Mouse (Mus musculus): Measurements from ENCODE around the gene Nlrp3. TPM values are rescaled to one million over a fixed set of nuclear protein-coding genes. Genes with fewer than 3 reads are reported as not detected.

Nlrp3 gene
- polyA plus RNA-seq, 1 experiment from 2014 or later = not detected

GRCm38 (mm10) chr11:59611646-59612045 is 70.3 kb downstream of the Nlrp3 start:
- ATAC-seq (ENCODE audit: low FRiP score, low TSS enrichment) = no peak
- 84% methylated on average over 5 of the region's 5 CpGs for whole genome bisulfite sequencing

GRCm38 (mm10) chr11:59614120-59614519 is 72.8 kb downstream of the Nlrp3 start:
- Histone ChIP-seq H3K9me3 (ENCODE audit: control insufficient read depth, low read length) (no peaks in the 10 kb centered on the region), H3K27ac (replicated peaks; ENCODE audit: low read depth, low read length) (no peak overlapping the region), H3K27me3 (ENCODE audit: control insufficient read depth, insufficient read depth, low read length) (no peaks in the 10 kb centered on the region), H3K9ac (replicated peaks; ENCODE audit: low read length) (no peak overlapping the region), H3K4me1 (ENCODE audit: control insufficient read depth, insufficient read depth, low read length) (no peaks in the 10 kb centered on the region), H3K4me3 (replicated peaks; ENCODE audit: low read depth, low read length) (no peak overlapping the region), H3K36me3 (ENCODE audit: control insufficient read depth, insufficient read depth, low read length) (no peaks in the 10 kb centered on the region), H3K4me2 (ENCODE audit: low read length) (no peak overlapping the region)
- WGBS = 71% methylated on average over 4 of the region's 4 CpGs
- DNase-seq (peak; percentile 49), ATAC-seq (ENCODE audit: low FRiP score, low TSS enrichment) (no peak)

More at GRCm38 (mm10) chr11:59611646-59612045, 70.3 kb downstream of the Nlrp3 start:
- Histone ChIP-seq H3K9ac (replicated peaks; ENCODE audit: low read length) (no peak overlapping the region), H3K9me3 (ENCODE audit: control insufficient read depth, low read length) (no peaks in the 10 kb centered on the region), H3K4me3 (replicated peaks; ENCODE audit: low read depth, low read length) (no peak overlapping the region), H3K4me1 (ENCODE audit: control insufficient read depth, insufficient read depth, low read length) (no peaks in the 10 kb centered on the region), H3K27me3 (ENCODE audit: control insufficient read depth, insufficient read depth, low read length) (no peaks in the 10 kb centered on the region), H3K36me3 (ENCODE audit: control insufficient read depth, insufficient read depth, low read length) (no peaks in the 10 kb centered on the region), H3K4me2 (ENCODE audit: low read length) (no peak overlapping the region), H3K27ac (replicated peaks; ENCODE audit: low read depth, low read length) (no peak overlapping the region)
- no peak for DNase-seq

Other genes starting within 250 kb of the Nlrp3 start
- 1.6 and 1.7 TPM in 2 replicates for gene Wnt9a, start 234.6 kb upstream of the Nlrp3 start, polyA plus RNA-seq (2014; fragmentation: Nextera tagmentation; extraction: Ambion mirVana)
- gene Prss38, start 165.9 kb upstream of the Nlrp3 start, polyA plus RNA-seq (2014; fragmentation: Nextera tagmentation; extraction: Ambion mirVana) = 0.17 TPM in 1 of 2 replicates, not detected in the other
- 15.4 and 16.6 TPM in 2 replicates for gene Jmjd4, start 91.5 kb upstream of the Nlrp3 start, polyA plus RNA-seq (2014; fragmentation: Nextera tagmentation; extraction: Ambion mirVana)
- 525 and 579 TPM in 2 replicates for gene Snap47, start 90.4 kb upstream of the Nlrp3 start, polyA plus RNA-seq (2014; fragmentation: Nextera tagmentation; extraction: Ambion mirVana)
- 16.8 and 18.3 TPM in 2 replicates for gene Zfp867, start 69.1 kb upstream of the Nlrp3 start, polyA plus RNA-seq (2014; fragmentation: Nextera tagmentation; extraction: Ambion mirVana)
- gene Zkscan17, start 14.8 kb upstream of the Nlrp3 start, polyA plus RNA-seq (2014; fragmentation: Nextera tagmentation; extraction: Ambion mirVana) = 15.5 and 16.1 TPM in 2 replicates
- not detected in 2 replicates for gene Olfr222, start 34.7 kb downstream of the Nlrp3 start, polyA plus RNA-seq (2014; fragmentation: Nextera tagmentation; extraction: Ambion mirVana)
- gene Olfr223, start 51.7 kb downstream of the Nlrp3 start, polyA plus RNA-seq (2014; fragmentation: Nextera tagmentation; extraction: Ambion mirVana) = not detected in 2 replicates
- 62.6 and 68.7 TPM in 2 replicates for gene Mprip, start 119.7 kb downstream of the Nlrp3 start, polyA plus RNA-seq (2014; fragmentation: Nextera tagmentation; extraction: Ambion mirVana)
- gene Pld6, start 246.1 kb downstream of the Nlrp3 start, polyA plus RNA-seq (2014; fragmentation: Nextera tagmentation; extraction: Ambion mirVana) = 3.0 and 5.4 TPM in 2 replicates

All from midbrain, embryonic 14.5 days (tissue).